In genomic region chr3:87838622-87839021, GRCm38 (mm10) we compare ENCODE assay signal across 10 mouse cellular contexts. TPM values are rescaled to one million over a fixed set of nuclear protein-coding genes. Genes with fewer than 3 reads are reported as not detected.
A peak's percentile ranks its signal among the peaks of the same experiment; 100 is the strongest.
DNase-seq lines count a peak whose midpoint lies in the region; TF ChIP-seq lines count a peak whose summit lies in the region.
"Had no signal": no experiment of that assay in that cellular context is flagged by ENCODE, and none has a peak within 500 bp of the region (broad histone marks: within the 10 kb centered on the region; RNA-seq: fewer than 3 reads in every experiment).

No protein-coding gene starts in this region.

- intact Hi-C loops in heart, postnatal 25 days (cut with DNase I), result loop anchor here (1.0 kb wide), 1 partner anchor 68 kb away; no protein-coding TSS in a partner anchor
- intact Hi-C loops in heart, postnatal 14 days (cut with DNase I), result loop anchor here (5.0 kb wide), 2 partner anchors 41 to 66 kb away; partner anchors contain the start of genes Insrr and Ntrk1
- intact Hi-C loops in left cerebral cortex, adult 2 months (cut with DNase I), result no loop called here

- no peak for TF ChIP-seq POLR2A in olfactory bulb, adult 2 months (IDR thresholded peaks at IDR 0.05; ENCODE audit: insufficient read depth, low read depth, low read length)

- peak; percentile 68 for DNase-seq in heart, adult 8-10 months (ENCODE audit: low spot score)
- DNase-seq in heart, postnatal 25 days (ENCODE audit: low spot score), result no peak
- DNase-seq in ZHBTc4 (ENCODE audit: low read depth, low spot score), result peak; percentile 86
- peak; percentile 63 to 81 for DNase-seq in cerebellum, postnatal 4 days (ENCODE audit: low spot score in 2 of 2)
- peak; percentile 77 to 90 for DNase-seq in heart, postnatal 14 days
- peak; percentile 64 to 82 for DNase-seq in left cerebral cortex, adult 2 months (ENCODE audit: extremely low spot score in 1 of 2, low spot score in 2 of 2)
- DNase-seq in testis, postnatal 14 days (ENCODE audit: low spot score), result peak; percentile 75

- H3K27ac ChIP-seq in left cerebral cortex, adult 2 months, result no peak overlapping the region
- H3K27ac ChIP-seq in olfactory bulb, adult 2 months (ENCODE audit: insufficient read depth, low read depth, low read length), result no peak overlapping the region
- H3K27ac ChIP-seq: embryonic facial prominence, embryonic 12.5 days; midbrain, embryonic 12.5 days had no signal

- WGBS in olfactory bulb, adult 2 months, result 8% methylated on average over 4 of the region's 4 CpGs

- TF ChIP-seq CTCF in left cerebral cortex, adult 2 months (IDR thresholded peaks at IDR 0.05), result peak; percentile 97
- peak; percentile 44; the same call in 1 of the 2 replicates for TF ChIP-seq CTCF in olfactory bulb, adult 2 months (IDR thresholded peaks at IDR 0.05; ENCODE audit: insufficient read depth, low read depth, low read length)

- H3K4me3 ChIP-seq in left cerebral cortex, adult 2 months, result no peak overlapping the region
- no peak overlapping the region for H3K4me3 ChIP-seq in olfactory bulb, adult 2 months (ENCODE audit: insufficient read depth, low read depth, low read length)
- H3K4me3 ChIP-seq: embryonic facial prominence, embryonic 12.5 days; midbrain, embryonic 12.5 days had no signal

- H3K4me1 ChIP-seq in olfactory bulb, adult 2 months (ENCODE audit: control insufficient read depth, insufficient read depth, low read length), result no peaks in the 10 kb centered on the region
- H3K4me1 ChIP-seq: embryonic facial prominence, embryonic 12.5 days; midbrain, embryonic 12.5 days had no signal

RNA-seq across cellular contexts. Expression of gene Sh2d2a, which starts 7.9 kb away (rescaled TPM):
- under 1 TPM in 2 of 4 experiments, not detected in 2; 0.06 to 0.16 TPM for total RNA-seq in heart, adult 8-10 months (2022)
- total RNA-seq in heart, postnatal 25 days (2021), result under 1 TPM in 1 of 2 experiments, not detected in 1; 0.08 TPM
- total RNA-seq in heart, postnatal 14 days (2021), result 1 to 10 TPM in 1 of 2 experiments, under 1 TPM in 1; 0.14 to 2.2 TPM
- not detected for total RNA-seq in left cerebral cortex, adult 2 months (2021)
- not detected in 2 replicates for polyA plus RNA-seq in olfactory bulb, adult 2 months (2012; ENCODE audit: insufficient read depth, insufficient read length, low replicate concordance, missing spikeins)
- polyA plus RNA-seq: embryonic facial prominence, embryonic 12.5 days; midbrain, embryonic 12.5 days had no signal

RNA-seq across cellular contexts. Expression of gene Pear1, which starts 14.5 kb away (rescaled TPM):
- total RNA-seq in heart, adult 8-10 months (2022), result 10 to 100 TPM; 14.0 to 19.9 (median 15.4) TPM
- 10 to 100 TPM; 17.9 to 21.7 TPM for total RNA-seq in heart, postnatal 25 days (2021)
- 10 to 100 TPM; 25.5 to 32.4 TPM for total RNA-seq in heart, postnatal 14 days (2021)
- total RNA-seq in left cerebral cortex, adult 2 months (2021), result 1 to 10 TPM; 7.8 to 7.9 TPM
- polyA plus RNA-seq in olfactory bulb, adult 2 months (2012; ENCODE audit: insufficient read depth, insufficient read length, low replicate concordance, missing spikeins), result not detected in 2 replicates

RNA-seq across cellular contexts. Expression of gene Insrr, which starts 41.9 kb away (rescaled TPM):
- not detected for total RNA-seq in heart, adult 8-10 months (2022)
- total RNA-seq in heart, postnatal 25 days (2021), result under 1 TPM in 1 of 2 experiments, not detected in 1; 0.08 TPM
- under 1 TPM; 0.24 TPM for total RNA-seq in heart, postnatal 14 days (2021)
- under 1 TPM; 0.54 to 0.72 TPM for total RNA-seq in left cerebral cortex, adult 2 months (2021)
- not detected in 2 replicates for polyA plus RNA-seq in olfactory bulb, adult 2 months (2012; ENCODE audit: insufficient read depth, insufficient read length, low replicate concordance, missing spikeins)

RNA-seq across cellular contexts. Expression of gene Ntrk1, which starts 43.7 kb away (rescaled TPM):
- total RNA-seq in heart, adult 8-10 months (2022), result under 1 TPM in 3 of 4 experiments, not detected in 1; 0.16 to 0.30 (median 0.19) TPM
- total RNA-seq in heart, postnatal 25 days (2021), result under 1 TPM; 0.17 to 0.18 TPM
- under 1 TPM; 0.29 to 0.31 TPM for total RNA-seq in heart, postnatal 14 days (2021)
- total RNA-seq in left cerebral cortex, adult 2 months (2021), result under 1 TPM; 0.14 to 0.47 TPM
- polyA plus RNA-seq in olfactory bulb, adult 2 months (2012; ENCODE audit: insufficient read depth, insufficient read length, low replicate concordance, missing spikeins), result not detected in 2 replicates

RNA-seq across cellular contexts. Expression of gene Prcc, which starts 46.8 kb away (rescaled TPM):
- 10 to 100 TPM; 40.7 to 49.8 (median 45.6) TPM for total RNA-seq in heart, adult 8-10 months (2022)
- 10 to 100 TPM; 48.3 to 50.7 TPM for total RNA-seq in heart, postnatal 25 days (2021)
- total RNA-seq in heart, postnatal 14 days (2021), result 10 to 100 TPM; 47.8 to 49.3 TPM
- 10 to 100 TPM; 58.3 to 60.6 TPM for total RNA-seq in left cerebral cortex, adult 2 months (2021)
- not detected in 2 replicates for polyA plus RNA-seq in olfactory bulb, adult 2 months (2012; ENCODE audit: insufficient read depth, insufficient read length, low replicate concordance, missing spikeins)
